9 mouse cellular contexts compared by ENCODE assay signal in genomic region chr2:129624246-129624918, GRCm38 (mm10). TPM values are rescaled to one million over a fixed set of nuclear protein-coding genes. Genes with fewer than 3 reads are reported as not detected.
DNase-seq lines count a peak whose midpoint lies in the region; ATAC-seq and TF ChIP-seq lines count a peak whose summit lies in the region.
"Had no signal": no experiment of that assay in that cellular context is flagged by ENCODE, and none has a peak within 500 bp of the region (broad histone marks: within the 10 kb centered on the region; RNA-seq: fewer than 3 reads in every experiment).

No protein-coding gene starts in this region.

- H3K4me1 ChIP-seq in lung, adult 2 months (ENCODE audit: control insufficient read depth, insufficient read depth, low read length), result no peaks in the 10 kb centered on the region

- 60% methylated on average over 13 of the region's 13 CpGs for WGBS in lung, adult 2 months

- no peak overlapping the region for H3K4me3 ChIP-seq in lung, adult 2 months (replicated peaks; ENCODE audit: extremely low read depth, low read depth, low read length)

- DNase-seq in embryo, embryonic 11 days, result peak; percentile 26
- DNase-seq in embryo, embryonic 10 days (ENCODE audit: low spot score), result no peak
- DNase-seq in testis, postnatal 10 days (ENCODE audit: low spot score), result peak; percentile 37
- no peak for DNase-seq in testis, postnatal 14 days (ENCODE audit: low spot score)
- peak; percentile 33 for DNase-seq in lung, adult 2 months
- DNase-seq in ovary, adult 18-20 months (ENCODE audit: low spot score), result no peak
- DNase-seq in ovary, postnatal 10 days (ENCODE audit: low spot score), result no peak

- TF ChIP-seq CTCF in lung, adult 2 months (IDR thresholded peaks at IDR 0.05; ENCODE audit: insufficient read depth, low read length), result no peak

- no peak for ATAC-seq in granulocyte monocyte progenitor cell, adult 5-6 weeks (replicated peaks; ENCODE audit: poor library complexity, severe bottlenecking)
- ATAC-seq: CD4-positive, CD25-positive, alpha-beta regulatory T cell, adult 4 months had no signal

- TF ChIP-seq POLR2A in lung, adult 2 months (IDR thresholded peaks at IDR 0.05; ENCODE audit: borderline replicate concordance, extremely low read depth, low read depth, low read length), result no peak

RNA-seq across cellular contexts. Expression of gene Sirpa, which starts 31.7 kb away (rescaled TPM):
- polyA plus RNA-seq in lung, adult 2 months (2012; rRNA removed), result 78.2 and 94.2 TPM in 2 replicates
- 77.4 and 88.0 TPM in 2 replicates for total RNA-seq in granulocyte monocyte progenitor cell, adult 5-6 weeks (2014; fragmentation: Nextera tagmentation)
- total RNA-seq in granulocyte monocyte progenitor cell, adult 5-6 weeks (2017), result 63.8 and 83.6 TPM in 2 replicates

Comparison
In these comparisons a context has a peak if more than half of its experiments do, and no peak if none do; other contexts are left out.
1. DNase-seq: peak in embryo, embryonic 11 days (single experiment), testis, postnatal 10 days (single experiment) and lung, adult 2 months (single experiment); none in embryo, embryonic 10 days (single experiment), testis, postnatal 14 days (single experiment), ovary, adult 18-20 months (single experiment) and ovary, postnatal 10 days (single experiment).